Mouse (Mus musculus) frontal cortex, postnatal 14 days (tissue): ENCODE measurements around the gene Olfr1106.

Source experiments
- DNase-seq, 2 experiments: peaks; one replicate each; pipeline ENCODE4 v3.0.0; 2022; ENCODE audit warnings: low spot score in 2 of 2

The Olfr1106 gene

GRCm38 (mm10) chr2:87052173-87052572 lies at the start of gene Olfr1106:
TSS of gene Olfr1106 (minus strand) at chr2:87052273.
- no peak for DNase-seq

GRCm38 (mm10) chr2:87095908-87096307 lies 43.8 kb upstream of the Olfr1106 start, which contains the start of gene Olfr1109:
TSS of gene Olfr1109 (minus strand) at chr2:87096008.
- no peak for DNase-seq

- DNase-seq, result no peak
Observed at GRCm38 (mm10) chr2:87075717-87076116, 23.6 kb upstream of the Olfr1106 start, which contains the start of gene Olfr1107. TSS of gene Olfr1107 (minus strand) at chr2:87075817.

GRCm38 (mm10) chr2:87036431-87036830 lies 15.6 kb downstream of the Olfr1106 start, which contains the start of gene Olfr1105:
TSS of gene Olfr1105 (minus strand) at chr2:87036531.
- no peak for DNase-seq

DNA sequence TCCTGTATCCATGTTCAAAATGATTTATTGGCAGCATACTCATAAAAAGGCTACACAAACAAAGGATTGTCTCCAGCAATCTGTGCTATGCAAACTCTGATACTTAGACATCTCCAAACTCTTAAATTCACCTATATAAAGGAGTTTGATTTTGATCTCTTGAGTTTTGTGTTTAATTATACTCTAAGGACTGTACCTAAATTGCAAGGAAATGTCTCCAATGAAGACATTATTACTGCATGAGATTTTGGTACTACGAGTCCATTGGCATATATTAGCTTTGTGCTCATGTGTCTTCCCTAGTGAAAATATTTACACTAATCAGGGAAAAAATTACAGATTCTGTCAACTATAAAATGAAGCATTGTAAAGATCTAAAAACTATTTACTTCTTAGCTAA lies 25.1 kb downstream of the Olfr1106 start, which contains the start of gene Olfr1104:
Gene Olfr1104, minus strand, starts transcription at position 101 of the 400 bp plus-strand sequence.
- DNase-seq, result no peak

DNA sequence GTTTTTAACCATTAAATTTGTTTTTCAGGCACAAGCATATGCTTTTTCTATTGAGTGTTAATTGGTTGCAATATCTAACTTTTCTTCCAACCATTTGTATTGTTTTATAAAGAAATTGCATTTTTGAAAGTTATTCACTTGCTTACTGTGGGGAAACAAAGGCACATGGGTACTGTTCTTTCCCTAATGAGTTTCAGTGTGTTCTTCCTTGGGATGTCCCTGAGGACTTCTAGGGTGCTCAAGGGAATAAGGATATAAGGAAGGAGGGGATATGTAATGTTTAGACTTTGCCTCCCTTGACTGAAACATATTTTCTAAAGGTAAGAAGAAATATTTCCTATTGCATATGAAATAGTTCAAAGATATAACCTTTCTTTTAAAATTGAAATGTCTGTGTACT lies 54.0 kb downstream of the Olfr1106 start, which contains the start of gene Olfr1102:
Gene Olfr1102, plus strand, starts transcription at position 301 of the 400 bp plus-strand sequence.
- DNase-seq, result no peak
